Comparison of ENCODE assay signal across 22 mouse cellular contexts in the genomic region with DNA sequence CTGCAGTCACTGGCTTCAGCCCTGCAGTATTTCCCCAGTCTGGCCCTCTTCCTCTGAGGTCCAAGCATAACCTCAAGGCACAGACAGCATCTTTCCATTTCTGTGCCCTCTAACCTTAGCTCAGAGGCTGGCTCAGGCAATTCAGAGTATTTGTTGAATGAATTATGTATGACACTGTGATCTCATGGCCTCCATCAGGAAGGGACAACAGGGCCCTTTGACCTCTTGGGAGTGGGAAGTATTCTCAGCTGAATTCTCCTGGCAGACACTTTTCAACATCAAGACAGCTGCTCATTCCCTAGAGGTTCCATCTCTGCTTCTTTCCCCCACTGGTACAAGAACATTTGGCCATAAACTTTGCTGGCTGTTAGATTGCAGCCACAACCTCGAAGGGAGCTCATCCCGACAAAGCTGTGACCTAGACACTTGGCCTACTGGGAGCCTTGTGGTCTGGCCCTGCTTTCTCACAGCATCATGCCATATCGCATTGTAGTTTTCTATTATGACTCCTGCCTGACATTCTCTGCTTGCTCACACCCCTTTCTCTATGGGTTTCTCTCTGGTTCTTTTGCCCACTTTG.
DNase-seq lines count a peak whose midpoint lies in the region; ATAC-seq lines count a peak whose summit lies in the region.
"Had no signal": no experiment of that assay in that cellular context is flagged by ENCODE, and none has a peak within 500 bp of the region (broad histone marks: within the 10 kb centered on the region; RNA-seq: fewer than 3 reads in every experiment).

No protein-coding gene starts in this region.

- H3K36me3 ChIP-seq in midbrain, embryonic 10.5 days = no peaks in the 10 kb centered on the region
- no peaks in the 10 kb centered on the region for H3K36me3 ChIP-seq in midbrain, embryonic 13.5 days
- no peaks in the 10 kb centered on the region for H3K36me3 ChIP-seq in embryonic facial prominence, embryonic 10.5 days (replicated peaks)
- H3K36me3 ChIP-seq in neural tube, embryonic 13.5 days = no peaks in the 10 kb centered on the region
- H3K36me3 ChIP-seq: embryonic facial prominence, embryonic 12.5 days; heart, embryonic 10.5 days; hindbrain, embryonic 15.5 days; kidney, embryonic 15.5 days; liver, embryonic 13.5 days had no signal

- no peak overlapping the region for H3K9ac ChIP-seq in midbrain, embryonic 13.5 days (replicated peaks)
- no peak overlapping the region for H3K9ac ChIP-seq in neural tube, embryonic 13.5 days
- H3K9ac ChIP-seq: embryonic facial prominence, embryonic 12.5 days; hindbrain, embryonic 15.5 days; kidney, embryonic 15.5 days; liver, embryonic 13.5 days had no signal

- WGBS in midbrain, embryonic 10.5 days = 82% methylated on average over 3 of the region's 3 CpGs
- 85% methylated on average over 3 of the region's 3 CpGs for WGBS in midbrain, embryonic 13.5 days
- 63% methylated on average over 3 of the region's 3 CpGs for WGBS in embryonic facial prominence, embryonic 10.5 days
- WGBS in neural tube, embryonic 13.5 days = 58% methylated on average over 3 of the region's 3 CpGs

- H3K4me1 ChIP-seq in midbrain, embryonic 10.5 days = peaks cover 29% of the 10 kb centered on the region
- H3K4me1 ChIP-seq in midbrain, embryonic 13.5 days (replicated peaks) = peaks cover 20% of the 10 kb centered on the region
- H3K4me1 ChIP-seq in embryonic facial prominence, embryonic 10.5 days = peaks cover 40% of the 10 kb centered on the region
- H3K4me1 ChIP-seq in neural tube, embryonic 13.5 days (replicated peaks) = peaks cover 21% of the 10 kb centered on the region
- H3K4me1 ChIP-seq: heart, embryonic 10.5 days; liver, embryonic 13.5 days; megakaryocyte, embryonic 14.5 days had no signal

- H3K9me3 ChIP-seq in midbrain, embryonic 10.5 days (replicated peaks) = no peaks in the 10 kb centered on the region
- H3K9me3 ChIP-seq in midbrain, embryonic 13.5 days = no peaks in the 10 kb centered on the region
- no peaks in the 10 kb centered on the region for H3K9me3 ChIP-seq in embryonic facial prominence, embryonic 10.5 days
- no peaks in the 10 kb centered on the region for H3K9me3 ChIP-seq in neural tube, embryonic 13.5 days
- H3K9me3 ChIP-seq: embryonic facial prominence, embryonic 12.5 days; heart, embryonic 10.5 days; hindbrain, embryonic 15.5 days; kidney, embryonic 15.5 days; liver, embryonic 13.5 days; megakaryocyte, embryonic 14.5 days had no signal

- H3K4me2 ChIP-seq in midbrain, embryonic 13.5 days (replicated peaks) = no peak overlapping the region
- no peak overlapping the region for H3K4me2 ChIP-seq in neural tube, embryonic 13.5 days
- H3K4me2 ChIP-seq: embryonic facial prominence, embryonic 12.5 days; hindbrain, embryonic 15.5 days; kidney, embryonic 15.5 days; liver, embryonic 13.5 days had no signal

- intact Hi-C loops in heart, postnatal 10 days (cut with DNase I) = loop anchor here (10.0 kb wide), 1 partner anchor 367 kb away; no protein-coding TSS in a partner anchor

- no peaks in the 10 kb centered on the region for H3K27me3 ChIP-seq in midbrain, embryonic 10.5 days (ENCODE audit: low read depth, poor library complexity, severe bottlenecking)
- H3K27me3 ChIP-seq in midbrain, embryonic 13.5 days = no peaks in the 10 kb centered on the region
- H3K27me3 ChIP-seq in embryonic facial prominence, embryonic 10.5 days (replicated peaks; ENCODE audit: low read depth, poor library complexity, severe bottlenecking) = no peaks in the 10 kb centered on the region
- no peaks in the 10 kb centered on the region for H3K27me3 ChIP-seq in neural tube, embryonic 13.5 days
- H3K27me3 ChIP-seq: embryonic facial prominence, embryonic 12.5 days; hindbrain, embryonic 15.5 days; kidney, embryonic 15.5 days; liver, embryonic 13.5 days; megakaryocyte, embryonic 14.5 days had no signal

- H3K27ac ChIP-seq in midbrain, embryonic 10.5 days (replicated peaks) = peak overlapping the region; percentile 34; the same call in 1 of the 2 replicates
- H3K27ac ChIP-seq in midbrain, embryonic 13.5 days = no peak overlapping the region
- peak overlapping the region; percentile 15; the same call in 1 of the 2 replicates for H3K27ac ChIP-seq in embryonic facial prominence, embryonic 10.5 days (replicated peaks)
- H3K27ac ChIP-seq in neural tube, embryonic 13.5 days (replicated peaks) = peak overlapping the region; percentile 87
- H3K27ac ChIP-seq: embryonic facial prominence, embryonic 12.5 days; heart, embryonic 10.5 days; hindbrain, embryonic 15.5 days; kidney, embryonic 15.5 days; liver, embryonic 13.5 days had no signal

- H3K4me3 ChIP-seq in midbrain, embryonic 10.5 days = no peak overlapping the region
- no peak overlapping the region for H3K4me3 ChIP-seq in midbrain, embryonic 13.5 days (replicated peaks)
- H3K4me3 ChIP-seq in embryonic facial prominence, embryonic 10.5 days = no peak overlapping the region
- H3K4me3 ChIP-seq in neural tube, embryonic 13.5 days = no peak overlapping the region
- H3K4me3 ChIP-seq: embryonic facial prominence, embryonic 12.5 days; heart, embryonic 10.5 days; hindbrain, embryonic 15.5 days; kidney, embryonic 15.5 days; liver, embryonic 13.5 days; megakaryocyte, embryonic 14.5 days had no signal

- ATAC-seq in midbrain, embryonic 13.5 days = no peak
- no peak for ATAC-seq in neural tube, embryonic 13.5 days (ENCODE audit: low read depth)
- ATAC-seq: CD4-positive, CD25-positive, alpha-beta regulatory T cell, adult 4 months; intestine, postnatal 0 days had no signal

- DNase-seq in heart, adult 11 months = peak; percentile 92
- no peak for DNase-seq in heart, postnatal 10 days
- DNase-seq in midbrain, embryonic 10.5 days (ENCODE audit: low spot score) = no peak
- DNase-seq in embryonic facial prominence, embryonic 10.5 days (ENCODE audit: low spot score) = no peak
- DNase-seq in right cerebral cortex, postnatal 4 days = no peak
- DNase-seq: adrenal gland, postnatal 14 days; cerebellum, postnatal 36 days; layer of hippocampus, adult 9-11 months; liver, embryonic 13.5 days; lung, adult 2 months; lung, postnatal 36 days; thymus, adult 18-20 months; thymus, postnatal 36 days had no signal
